Mouse (Mus musculus): Measurements from ENCODE around the gene Pecam1. TPM values are rescaled to one million over a fixed set of nuclear protein-coding genes. Genes with fewer than 3 reads are reported as not detected.

The Pecam1 gene
- polyA plus RNA-seq, 1 experiment from 2014 or later = 51.7 TPM

GRCm38 (mm10) chr11:106677331-106677730 is 73.1 kb downstream of the Pecam1 start:
- Histone ChIP-seq H3K4me1 (ENCODE audit: control insufficient read depth, insufficient read depth, low read length) (peaks cover 24% of the 10 kb centered on the region), H3K36me3 (ENCODE audit: control insufficient read depth, insufficient read depth, low read length) (no peaks in the 10 kb centered on the region), H3K27ac (ENCODE audit: low read length) (no peak overlapping the region), H3K9me3 (replicated peaks; ENCODE audit: control insufficient read depth, low read length) (no peaks in the 10 kb centered on the region), H3K27me3 (ENCODE audit: control insufficient read depth, insufficient read depth, low read length) (no peaks in the 10 kb centered on the region), H3K4me2 (ENCODE audit: low read depth, low read length) (no peak overlapping the region), H3K9ac (ENCODE audit: low read length) (no peak overlapping the region), H3K4me3 (replicated peaks; ENCODE audit: low read length) (no peak overlapping the region)
- no peak for ATAC-seq (ENCODE audit: insufficient read depth, low FRiP score)
- WGBS = 69% methylated on average over 4 of the region's 4 CpGs

DNA sequence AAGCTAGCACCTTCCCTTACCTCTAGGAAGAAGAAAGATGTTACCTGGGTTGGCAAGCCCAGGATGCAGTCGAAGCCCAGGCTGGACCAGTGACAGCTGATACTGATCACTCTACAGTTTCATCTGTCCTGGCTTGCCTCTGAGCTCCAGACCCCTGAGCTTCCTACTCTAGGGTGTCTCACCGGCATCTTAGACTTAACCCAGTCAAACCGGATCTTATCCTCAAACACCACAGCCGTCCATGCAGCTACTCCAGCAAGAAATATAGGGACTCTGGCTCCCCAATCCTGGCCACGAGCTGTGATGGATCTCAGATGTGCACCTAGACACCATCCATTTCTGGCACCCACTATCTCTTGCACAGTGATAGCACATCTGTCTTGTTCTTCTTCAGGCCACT is 74.6 kb downstream of the Pecam1 start:
- no peak for ATAC-seq (ENCODE audit: insufficient read depth, low FRiP score)
- Histone ChIP-seq H3K4me1 (ENCODE audit: control insufficient read depth, insufficient read depth, low read length) (peaks cover 24% of the 10 kb centered on the region), H3K9me3 (replicated peaks; ENCODE audit: control insufficient read depth, low read length) (no peaks in the 10 kb centered on the region), H3K36me3 (ENCODE audit: control insufficient read depth, insufficient read depth, low read length) (no peaks in the 10 kb centered on the region), H3K9ac (ENCODE audit: low read length) (no peak overlapping the region), H3K4me2 (ENCODE audit: low read depth, low read length) (no peak overlapping the region), H3K27ac (ENCODE audit: low read length) (peak overlapping the region; percentile 86), H3K27me3 (ENCODE audit: control insufficient read depth, insufficient read depth, low read length) (no peaks in the 10 kb centered on the region), H3K4me3 (replicated peaks; ENCODE audit: low read length) (no peak overlapping the region)
- WGBS = 77% methylated on average over 5 of the region's 5 CpGs

- no peak for ATAC-seq (ENCODE audit: insufficient read depth, low FRiP score)
- Histone ChIP-seq H3K4me1 (ENCODE audit: control insufficient read depth, insufficient read depth, low read length) (peaks cover 24% of the 10 kb centered on the region), H3K9me3 (replicated peaks; ENCODE audit: control insufficient read depth, low read length) (no peaks in the 10 kb centered on the region), H3K36me3 (ENCODE audit: control insufficient read depth, insufficient read depth, low read length) (no peaks in the 10 kb centered on the region), H3K4me2 (ENCODE audit: low read depth, low read length) (peak overlapping the region; percentile 46), H3K9ac (ENCODE audit: low read length) (peak overlapping the region; percentile 41), H3K4me3 (replicated peaks; ENCODE audit: low read length) (no peak overlapping the region), H3K27ac (ENCODE audit: low read length) (peak overlapping the region; percentile 86), H3K27me3 (ENCODE audit: control insufficient read depth, insufficient read depth, low read length) (no peaks in the 10 kb centered on the region)
- WGBS = 49% methylated on average over 10 of the region's 10 CpGs
Observed at GRCm38 (mm10) chr11:106675201-106675726, 75.2 kb downstream of the Pecam1 start.

GRCm38 (mm10) chr11:106674612-106675153 is 75.7 kb downstream of the Pecam1 start:
- Histone ChIP-seq H3K9ac (ENCODE audit: low read length) (peak overlapping the region; percentile 41), H3K4me2 (ENCODE audit: low read depth, low read length) (peak overlapping the region; percentile 46), H3K4me1 (ENCODE audit: control insufficient read depth, insufficient read depth, low read length) (peaks cover 28% of the 10 kb centered on the region), H3K4me3 (replicated peaks; ENCODE audit: low read length) (peak overlapping the region; percentile 30), H3K36me3 (ENCODE audit: control insufficient read depth, insufficient read depth, low read length) (no peaks in the 10 kb centered on the region), H3K27me3 (ENCODE audit: control insufficient read depth, insufficient read depth, low read length) (no peaks in the 10 kb centered on the region), H3K9me3 (replicated peaks; ENCODE audit: control insufficient read depth, low read length) (no peaks in the 10 kb centered on the region), H3K27ac (ENCODE audit: low read length) (peak overlapping the region; percentile 86)
- 3% methylated on average over 9 of the region's 9 CpGs for WGBS
- peak; percentile 69 for ATAC-seq (ENCODE audit: insufficient read depth, low FRiP score)

- Histone ChIP-seq H3K9ac (ENCODE audit: low read length) (peak overlapping the region; percentile 41; the same call in 1 of the 2 replicates), H3K4me2 (ENCODE audit: low read depth, low read length) (peak overlapping the region; percentile 46), H3K4me3 (replicated peaks; ENCODE audit: low read length) (peak overlapping the region; percentile 30), H3K9me3 (replicated peaks; ENCODE audit: control insufficient read depth, low read length) (no peaks in the 10 kb centered on the region), H3K4me1 (ENCODE audit: control insufficient read depth, insufficient read depth, low read length) (peaks cover 29% of the 10 kb centered on the region), H3K27ac (ENCODE audit: low read length) (peak overlapping the region; percentile 86), H3K27me3 (ENCODE audit: control insufficient read depth, insufficient read depth, low read length) (no peaks in the 10 kb centered on the region), H3K36me3 (ENCODE audit: control insufficient read depth, insufficient read depth, low read length) (no peaks in the 10 kb centered on the region)
- no peak for ATAC-seq (ENCODE audit: insufficient read depth, low FRiP score)
- WGBS = 63% methylated on average over 8 of the region's 8 CpGs
Observed at GRCm38 (mm10) chr11:106673727-106674611, 76.5 kb downstream of the Pecam1 start.

GRCm38 (mm10) chr11:106672919-106673505 is 77.4 kb downstream of the Pecam1 start:
- no peak overlapping the region for H3K9ac ChIP-seq (ENCODE audit: low read length)
- 76% methylated on average over 5 of the region's 5 CpGs for WGBS

DNA sequence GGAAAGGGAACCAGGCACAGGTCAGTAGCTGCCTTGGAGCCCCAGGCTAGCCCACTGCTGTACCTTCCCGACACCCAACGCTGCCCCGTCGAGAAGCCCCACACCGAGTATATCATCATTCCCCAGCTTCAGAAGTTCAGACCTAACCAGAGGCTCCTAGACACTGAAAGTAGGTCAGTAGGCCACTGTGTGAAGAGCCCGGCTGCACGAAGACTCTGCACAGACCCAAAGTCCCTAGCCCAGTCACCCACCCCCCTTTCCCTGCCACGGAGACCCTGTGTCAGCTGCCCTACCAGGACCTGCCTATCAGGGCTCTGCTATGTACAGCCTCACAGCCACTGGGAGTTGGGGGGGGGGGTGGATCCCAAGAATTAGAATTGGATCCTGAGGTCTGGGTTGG is 78.6 kb downstream of the Pecam1 start:
- no peak for ATAC-seq (ENCODE audit: insufficient read depth, low FRiP score)
- H3K4me2 ChIP-seq (ENCODE audit: low read depth, low read length) = no peak overlapping the region
- 89% methylated on average over 8 of the region's 8 CpGs for WGBS
- no peaks in the 10 kb centered on the region for H3K9me3 ChIP-seq (replicated peaks; ENCODE audit: control insufficient read depth, low read length)
- peaks cover 29% of the 10 kb centered on the region for H3K4me1 ChIP-seq (ENCODE audit: control insufficient read depth, insufficient read depth, low read length)
- no peaks in the 10 kb centered on the region for H3K36me3 ChIP-seq (ENCODE audit: control insufficient read depth, insufficient read depth, low read length)
- H3K27me3 ChIP-seq (ENCODE audit: control insufficient read depth, insufficient read depth, low read length) = no peaks in the 10 kb centered on the region
- no peak overlapping the region for H3K4me3 ChIP-seq (replicated peaks; ENCODE audit: low read length)
- no peak overlapping the region for H3K27ac ChIP-seq (ENCODE audit: low read length)
- H3K9ac ChIP-seq (ENCODE audit: low read length) = no peak overlapping the region

More at GRCm38 (mm10) chr11:106672919-106673505, 77.4 kb downstream of the Pecam1 start:
- no peaks in the 10 kb centered on the region for H3K36me3 ChIP-seq (ENCODE audit: control insufficient read depth, insufficient read depth, low read length)
- no peaks in the 10 kb centered on the region for H3K9me3 ChIP-seq (replicated peaks; ENCODE audit: control insufficient read depth, low read length)
- ATAC-seq (ENCODE audit: insufficient read depth, low FRiP score) = no peak
- H3K27ac ChIP-seq (ENCODE audit: low read length) = no peak overlapping the region
- H3K4me2 ChIP-seq (ENCODE audit: low read depth, low read length) = no peak overlapping the region
- H3K27me3 ChIP-seq (ENCODE audit: control insufficient read depth, insufficient read depth, low read length) = no peaks in the 10 kb centered on the region
- H3K4me1 ChIP-seq (ENCODE audit: control insufficient read depth, insufficient read depth, low read length) = peaks cover 29% of the 10 kb centered on the region
- H3K4me3 ChIP-seq (replicated peaks; ENCODE audit: low read length) = no peak overlapping the region

DNA sequence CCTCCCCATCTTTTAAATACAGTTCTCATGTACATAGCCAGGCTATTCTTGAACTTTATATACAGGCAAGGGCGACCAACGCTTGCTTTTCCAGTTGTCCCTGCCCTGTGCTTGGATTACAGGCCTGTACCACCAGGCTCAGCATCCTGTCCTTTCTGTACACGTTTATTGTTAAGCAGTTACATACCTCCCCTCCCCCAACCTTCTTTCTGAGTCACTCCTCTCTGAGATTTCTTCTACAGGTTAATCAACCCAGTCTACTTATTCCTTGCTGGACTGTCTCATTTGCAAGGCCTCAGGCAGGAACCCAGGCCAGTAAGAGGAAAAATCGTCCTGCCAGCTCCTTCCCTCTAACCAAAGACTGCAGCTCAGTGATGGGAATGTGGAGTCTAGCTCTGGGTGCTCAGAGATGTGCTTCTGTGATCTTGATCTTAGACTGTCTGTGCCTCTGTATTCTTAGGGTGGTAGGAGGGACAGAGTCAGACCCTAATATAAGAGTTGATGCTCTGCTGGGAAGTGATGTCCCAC is 79.4 kb downstream of the Pecam1 start:
- no peaks in the 10 kb centered on the region for H3K36me3 ChIP-seq (ENCODE audit: control insufficient read depth, insufficient read depth, low read length)
- H3K27ac ChIP-seq (ENCODE audit: low read length) = peak overlapping the region; percentile 21; the same call in 1 of the 2 replicates
- 61% methylated on average over 4 of the region's 4 CpGs for WGBS

More for the DNA sequence above, 79.4 kb downstream of the Pecam1 start:
- Histone ChIP-seq H3K9me3 (replicated peaks; ENCODE audit: control insufficient read depth, low read length) (no peaks in the 10 kb centered on the region), H3K27me3 (ENCODE audit: control insufficient read depth, insufficient read depth, low read length) (no peaks in the 10 kb centered on the region), H3K9ac (ENCODE audit: low read length) (no peak overlapping the region), H3K4me3 (replicated peaks; ENCODE audit: low read length) (no peak overlapping the region), H3K4me1 (ENCODE audit: control insufficient read depth, insufficient read depth, low read length) (peaks cover 28% of the 10 kb centered on the region), H3K4me2 (ENCODE audit: low read depth, low read length) (no peak overlapping the region)
- no peak for ATAC-seq (ENCODE audit: insufficient read depth, low FRiP score)
